In genomic region chr17:69105799-69106401, GRCm38 (mm10) we compare ENCODE assay signal across 9 mouse cellular contexts. TPM values are rescaled to one million over a fixed set of nuclear protein-coding genes. Genes with fewer than 3 reads are reported as not detected.
DNase-seq lines count a peak whose midpoint lies in the region; ATAC-seq and TF ChIP-seq lines count a peak whose summit lies in the region.
"Had no signal": no experiment of that assay in that cellular context is flagged by ENCODE, and none has a peak within 500 bp of the region (broad histone marks: within the 10 kb centered on the region; RNA-seq: fewer than 3 reads in every experiment).

No protein-coding gene starts in this region.

- H3K4me3 ChIP-seq in midbrain, embryonic 10.5 days = no peak overlapping the region
- no peak overlapping the region for H3K4me3 ChIP-seq in midbrain, embryonic 16.5 days (ENCODE audit: low read depth, low read length)
- H3K4me3 ChIP-seq in forebrain, postnatal 0 days (ENCODE audit: low read depth, low read length) = no peak overlapping the region
- no peak overlapping the region for H3K4me3 ChIP-seq in intestine, embryonic 16.5 days (ENCODE audit: low read length)
- H3K4me3 ChIP-seq: embryonic facial prominence, embryonic 13.5 days had no signal

- no peak overlapping the region for H3K9ac ChIP-seq in midbrain, embryonic 16.5 days (ENCODE audit: low read depth, low read length)
- no peak overlapping the region for H3K9ac ChIP-seq in forebrain, postnatal 0 days
- H3K9ac ChIP-seq in intestine, embryonic 16.5 days (ENCODE audit: low read depth, low read length) = no peak overlapping the region
- H3K9ac ChIP-seq: embryonic facial prominence, embryonic 13.5 days had no signal

- H3K36me3 ChIP-seq in midbrain, embryonic 10.5 days = no peaks in the 10 kb centered on the region
- no peaks in the 10 kb centered on the region for H3K36me3 ChIP-seq in midbrain, embryonic 16.5 days (ENCODE audit: control insufficient read depth, insufficient read depth, low read length)
- H3K36me3 ChIP-seq in forebrain, postnatal 0 days (ENCODE audit: insufficient read depth) = no peaks in the 10 kb centered on the region
- H3K36me3 ChIP-seq in intestine, embryonic 16.5 days (ENCODE audit: control insufficient read depth, insufficient read depth, low read length) = no peaks in the 10 kb centered on the region
- H3K36me3 ChIP-seq: embryonic facial prominence, embryonic 13.5 days had no signal

- no peak overlapping the region for H3K4me2 ChIP-seq in midbrain, embryonic 16.5 days (ENCODE audit: low read length)
- H3K4me2 ChIP-seq in forebrain, postnatal 0 days (ENCODE audit: low read depth) = no peak overlapping the region
- peak overlapping the region; percentile 30 for H3K4me2 ChIP-seq in intestine, embryonic 16.5 days (ENCODE audit: low read depth, low read length)
- H3K4me2 ChIP-seq: embryonic facial prominence, embryonic 13.5 days had no signal

- no peaks in the 10 kb centered on the region for H3K27me3 ChIP-seq in midbrain, embryonic 10.5 days (ENCODE audit: low read depth, poor library complexity, severe bottlenecking)
- H3K27me3 ChIP-seq in midbrain, embryonic 16.5 days (ENCODE audit: control insufficient read depth, insufficient read depth, low read depth, low read length) = no peaks in the 10 kb centered on the region
- no peaks in the 10 kb centered on the region for H3K27me3 ChIP-seq in forebrain, postnatal 0 days (ENCODE audit: insufficient read depth, low read length)
- H3K27me3 ChIP-seq in intestine, embryonic 16.5 days (replicated peaks; ENCODE audit: control insufficient read depth, insufficient read depth, low read length) = no peaks in the 10 kb centered on the region
- H3K27me3 ChIP-seq: embryonic facial prominence, embryonic 13.5 days had no signal

- H3K9me3 ChIP-seq in midbrain, embryonic 10.5 days (replicated peaks) = no peaks in the 10 kb centered on the region
- H3K9me3 ChIP-seq in midbrain, embryonic 16.5 days (replicated peaks; ENCODE audit: control insufficient read depth, low read length, poor library complexity, severe bottlenecking) = no peaks in the 10 kb centered on the region
- no peaks in the 10 kb centered on the region for H3K9me3 ChIP-seq in forebrain, postnatal 0 days (ENCODE audit: low read length)
- H3K9me3 ChIP-seq in intestine, embryonic 16.5 days (ENCODE audit: control insufficient read depth, low read length) = no peaks in the 10 kb centered on the region
- H3K9me3 ChIP-seq: embryonic facial prominence, embryonic 13.5 days had no signal

- H3K27ac ChIP-seq in midbrain, embryonic 10.5 days (replicated peaks) = no peak overlapping the region
- no peak overlapping the region for H3K27ac ChIP-seq in midbrain, embryonic 16.5 days (ENCODE audit: low read length)
- no peak overlapping the region for H3K27ac ChIP-seq in forebrain, postnatal 0 days (ENCODE audit: low read depth, low read length)
- no peak overlapping the region; the same call in 1 of the 2 replicates for H3K27ac ChIP-seq in intestine, embryonic 16.5 days (ENCODE audit: low read length)
- H3K27ac ChIP-seq: embryonic facial prominence, embryonic 13.5 days had no signal

- ATAC-seq in midbrain, embryonic 16.5 days = no peak
- peak; percentile 63 for ATAC-seq in forebrain, postnatal 0 days
- ATAC-seq in intestine, embryonic 16.5 days = no peak

- DNase-seq in midbrain, embryonic 10.5 days (ENCODE audit: low spot score) = peak; percentile 33
- peak; percentile 67 for DNase-seq in adrenal gland, postnatal 14 days
- DNase-seq in forebrain, postnatal 0 days = peak; percentile 87
- DNase-seq in liver = peak; percentile 19
- peak; percentile 76 for DNase-seq in retina, postnatal 1 day
- DNase-seq in spleen, postnatal 4 days (ENCODE audit: low spot score in 2 of 2) = no peak

- WGBS in midbrain, embryonic 10.5 days = 43% methylated on average over 5 of the region's 5 CpGs
- WGBS in midbrain, embryonic 16.5 days = 25% methylated on average over 5 of the region's 5 CpGs
- 27% methylated on average over 5 of the region's 5 CpGs for WGBS in forebrain, postnatal 0 days
- WGBS in intestine, embryonic 16.5 days = 18% methylated on average over 5 of the region's 5 CpGs

- H3K4me1 ChIP-seq in midbrain, embryonic 10.5 days = no peaks in the 10 kb centered on the region
- no peaks in the 10 kb centered on the region for H3K4me1 ChIP-seq in midbrain, embryonic 16.5 days (ENCODE audit: control insufficient read depth, insufficient read depth, low read length)
- H3K4me1 ChIP-seq in forebrain, postnatal 0 days (ENCODE audit: insufficient read depth) = no peaks in the 10 kb centered on the region
- H3K4me1 ChIP-seq in intestine, embryonic 16.5 days (ENCODE audit: control insufficient read depth, insufficient read depth, low read length) = peaks cover 16% of the 10 kb centered on the region
- H3K4me1 ChIP-seq: embryonic facial prominence, embryonic 13.5 days had no signal

- peak; percentile 78 for TF ChIP-seq CTCF in forebrain, postnatal 0 days (IDR thresholded peaks at IDR 0.05; ENCODE audit: low read depth)

RNA-seq across cellular contexts. Expression of gene Epb41l3, which starts 30.4 kb away (rescaled TPM):
- polyA plus RNA-seq in midbrain, embryonic 10.5 days (2016; fragmentation: Nextera tagmentation; extraction: Ambion mirVana) = 51.0 and 62.6 TPM in 2 replicates
- polyA plus RNA-seq in midbrain, embryonic 16.5 days (2015; fragmentation: Nextera tagmentation; extraction: Ambion mirVana) = 77.7 and 78.8 TPM in 2 replicates
- total RNA-seq in adrenal gland, postnatal 14 days (2021) = 15.7 and 17.9 TPM in 2 replicates
- total RNA-seq in forebrain, postnatal 0 days (2014; rRNA removed) = 57.9 and 68.6 TPM in 2 replicates
- 44.1 and 54.1 TPM in 2 replicates for polyA plus RNA-seq in forebrain, postnatal 0 days (2015; fragmentation: Nextera tagmentation; extraction: Ambion mirVana)
- 142 and 168 TPM in 2 replicates for polyA plus RNA-seq in intestine, embryonic 16.5 days (2015; fragmentation: Nextera tagmentation; extraction: Ambion mirVana)

Comparison
In these comparisons a context has a peak if more than half of its experiments do, and no peak if none do; other contexts are left out.
1. DNase-seq: peak in midbrain, embryonic 10.5 days (single experiment), adrenal gland, postnatal 14 days (single experiment), forebrain, postnatal 0 days (single experiment), liver (single experiment) and retina, postnatal 1 day (single experiment); none in spleen, postnatal 4 days (0 of 2).